Mouse (Mus musculus) CH12.LX (cell line): ENCODE data around the gene Sncb.

Experiments
- CTCF ChIP-seq, 2 experiments: IDR thresholded peaks in 1 of 2; conservative IDR thresholded peaks in 1 of 2; 2 replicates each; pipeline ENCODE4 v1.5.1; 2011 to 2012; ENCODE audit warnings: low read depth in 2 of 2, low read length in 2 of 2, improper control_type of control experiment in 1 of 2, inconsistent platforms in 1 of 2, mild to moderate bottlenecking in 1 of 2, moderate library complexity in 1 of 2
- EP300 ChIP-seq: IDR thresholded peaks from 2 replicates; pipeline ENCODE4 v1.6.1; 2011; ENCODE audit warnings: low read length, improper control_type of control experiment
- IRF4 ChIP-seq: IDR thresholded peaks from 2 replicates; pipeline ENCODE4 v1.6.1; 2014; ENCODE audit warnings: low read depth, mild to moderate bottlenecking, inconsistent platforms, low read length, improper control_type of control experiment
- MAFK ChIP-seq: IDR thresholded peaks from 2 replicates; pipeline ENCODE4 v1.6.1; 2011; ENCODE audit warnings: low read length, improper control_type of control experiment; ENCODE audit not compliant: insufficient replicate concordance
- MAZ ChIP-seq: IDR thresholded peaks from 2 replicates; pipeline ENCODE4 v1.6.1; 2012; ENCODE audit warnings: low read depth, mild to moderate bottlenecking, inconsistent platforms, low read length, improper control_type of control experiment, moderate library complexity
- POLR2A ChIP-seq: IDR thresholded peaks from 2 replicates; pipeline ENCODE4 v1.6.1; 2011; ENCODE audit warnings: low read depth, mild to moderate bottlenecking, improper control_type of control experiment, low read length
- RAD21 ChIP-seq: IDR thresholded peaks from 2 replicates; pipeline ENCODE4 v1.6.1; 2011; ENCODE audit warnings: low read depth, mild to moderate bottlenecking, low read length, improper control_type of control experiment, moderate library complexity
- RCOR1 ChIP-seq: conservative IDR thresholded peaks from 2 replicates; pipeline ENCODE4 v1.6.1; 2012; ENCODE audit warnings: low read depth, mild to moderate bottlenecking, inconsistent platforms, low read length, improper control_type of control experiment
- SMC3 ChIP-seq: IDR thresholded peaks from 2 replicates; pipeline ENCODE4 v1.6.1; 2011; ENCODE audit warnings: low read depth, low read length, improper control_type of control experiment
- TBP ChIP-seq: conservative IDR thresholded peaks from 2 replicates; pipeline ENCODE4 v1.6.1; 2011; ENCODE audit warnings: low read depth, low read length, improper control_type of control experiment
- UBTF ChIP-seq: IDR thresholded peaks from 2 replicates; pipeline ENCODE4 v1.6.1; 2012; ENCODE audit warnings: low read depth, mild to moderate bottlenecking, inconsistent platforms, low read length, improper control_type of control experiment, moderate library complexity
- ZNF384 ChIP-seq: IDR thresholded peaks from 2 replicates; pipeline ENCODE4 v1.6.1; 2012; ENCODE audit warnings: low read depth, low read length, improper control_type of control experiment, inconsistent platforms

DNA sequence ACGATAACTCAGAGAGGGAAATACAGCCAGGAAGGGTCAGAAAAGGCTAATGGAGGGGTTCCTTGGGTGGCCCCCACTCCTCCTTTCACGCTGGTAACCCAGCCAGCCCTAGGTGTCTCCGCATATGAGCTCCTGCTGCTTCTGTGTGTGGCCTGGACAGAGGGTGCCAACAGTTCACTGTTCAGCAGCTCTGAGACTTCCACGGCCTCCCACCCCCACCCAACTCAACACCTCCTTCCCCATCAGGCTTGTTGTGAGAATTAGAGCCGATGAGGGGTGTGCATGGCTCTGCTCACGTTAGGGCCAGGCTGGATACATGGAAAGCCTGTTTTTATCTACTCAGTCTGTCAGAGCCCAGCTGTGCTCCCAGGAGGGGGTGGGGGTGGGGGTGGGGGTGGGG is 20.3 kb downstream of the Sncb start:
- no peak for TF ChIP-seq MAFK
- no peak for TF ChIP-seq EP300
- TF ChIP-seq CTCF (conservative IDR thresholded peaks at IDR 0.05 in 1 of 2, IDR thresholded peaks at IDR 0.05 in 1 of 2; ENCODE audit: low read depth in 2 of 2, low read length in 2 of 2) = no peak
- no peak for TF ChIP-seq RAD21
- no peak for TF ChIP-seq TBP
- TF ChIP-seq MAZ = no peak
- no peak for TF ChIP-seq UBTF
- no peak for TF ChIP-seq RCOR1
- TF ChIP-seq IRF4 = no peak
- no peak for TF ChIP-seq POLR2A
- TF ChIP-seq ZNF384 = no peak
- no peak for TF ChIP-seq SMC3
